Mouse (Mus musculus) hindbrain, embryonic 16.5 days (tissue): ENCODE measurements around the gene Cd34. TPM values are rescaled to one million over a fixed set of nuclear protein-coding genes. Genes with fewer than 3 reads are reported as not detected.
A peak's percentile ranks its signal among the peaks of the same experiment; 100 is the strongest.

Experiments used
- ATAC-seq: fragments of 200-750 bp; cut with Nextera tagmentation; 2 replicates; pipeline ENCODE4 v1.8.0; 2017; ENCODE audit warnings: moderate TSS enrichment, moderate library complexity
- H3K27ac ChIP-seq: fragments of 300-500 bp; sonication (generic); 2 replicates; pipeline ENCODE4 v1.5.1; 2014; ENCODE audit warnings: low read depth, mild to moderate bottlenecking, control low read depth, low read length, moderate library complexity
- H3K27me3 ChIP-seq: fragments of 300-500 bp; sonication (generic); replicated peaks from 2 replicates; pipeline ENCODE4 v1.6.1; 2014; ENCODE audit warnings: low read length; ENCODE audit not compliant: control insufficient read depth, insufficient read depth
- H3K36me3 ChIP-seq: fragments of 300-500 bp; sonication (generic); 2 replicates; pipeline ENCODE4 v1.6.1; 2014; ENCODE audit warnings: mild to moderate bottlenecking, low read length, moderate library complexity, mixed read lengths; ENCODE audit not compliant: control insufficient read depth, insufficient read depth
- H3K4me1 ChIP-seq: fragments of 300-500 bp; sonication (generic); 2 replicates; pipeline ENCODE4 v1.6.1; 2014; ENCODE audit warnings: low read depth, low read length; ENCODE audit not compliant: control insufficient read depth, insufficient read depth
- H3K4me2 ChIP-seq: fragments of 300-500 bp; sonication (generic); 2 replicates; pipeline ENCODE4 v1.6.1; 2014; ENCODE audit warnings: mild to moderate bottlenecking, low read length, control low read depth, moderate library complexity
- H3K4me3 ChIP-seq: fragments of 300-500 bp; sonication (generic); 2 replicates; pipeline ENCODE4 v1.5.1; 2014; ENCODE audit warnings: mild to moderate bottlenecking, low read length, control low read depth, moderate library complexity
- H3K9ac ChIP-seq: fragments of 300-500 bp; sonication (generic); 2 replicates; pipeline ENCODE4 v1.6.1; 2014; ENCODE audit warnings: low read depth, mild to moderate bottlenecking, control low read depth, low read length, moderate library complexity
- H3K9me3 ChIP-seq: fragments of 300-500 bp; sonication (generic); 2 replicates; pipeline ENCODE4 v1.6.1; 2014; ENCODE audit warnings: mild to moderate bottlenecking, low read length, moderate library complexity; ENCODE audit not compliant: control insufficient read depth
- WGBS: fragments of 180-500 bp; shearing (Covaris S2); extraction: QIAGEN DNeasy Blood & Tissue Kit; methylation state at CpG from one replicate; pipeline ENCODE4 v1.1.7; 2014; 5-methylcytosine and 5-hydroxymethylcytosine counted together
- polyA plus RNA-seq: library from polyadenylated mRNA; unstranded; fragments of >200 nt; fragmentation: Nextera tagmentation; extraction: Ambion mirVana; gene quantifications from 2 replicates; pipeline ENCODE4 v1.2.1, GENCODE M21; 2015

The Cd34 gene
- 29.8 and 36.5 TPM in 2 replicates for polyA plus RNA-seq

DNA sequence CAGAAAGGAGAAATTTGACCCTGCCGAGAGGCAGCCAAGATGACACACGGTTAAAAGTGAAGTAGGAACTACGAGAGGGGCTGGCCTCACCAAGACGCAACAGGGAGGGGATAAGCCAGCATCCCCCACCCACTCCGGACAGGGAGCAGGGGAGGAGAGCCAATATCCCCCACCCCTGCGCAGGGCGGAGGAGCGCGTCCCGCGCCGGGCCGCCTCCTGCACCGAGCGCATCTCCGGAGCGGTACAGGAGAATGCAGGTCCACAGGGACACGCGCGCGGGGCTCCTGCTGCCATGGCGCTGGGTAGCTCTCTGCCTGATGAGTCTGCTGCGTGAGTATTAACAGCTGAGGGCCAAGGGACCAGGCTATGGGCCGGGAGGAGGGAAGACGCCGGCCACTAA lies at the start of gene Cd34:
Cd34 (plus strand) TSS at position 105 of the 400 bp plus-strand sequence.
- Histone ChIP-seq H3K9me3 (no peaks in the 10 kb centered on the region), H3K4me3 (peak within 1 kb of the TSS; percentile 53), H3K27me3 (peaks cover 12% of the 10 kb centered on the region; the same call in 1 of the 2 replicates), H3K27ac (no peak within 1 kb of the TSS), H3K4me1 (peaks cover 7% of the 10 kb centered on the region), H3K9ac (peak within 1 kb of the TSS; percentile 62), H3K36me3 (no peaks in the 10 kb centered on the region), H3K4me2 (peak within 1 kb of the TSS; percentile 97)
- WGBS: 1% methylated on average over 26 of the region's 26 CpGs
- peak; percentile 77 for ATAC-seq

DNA sequence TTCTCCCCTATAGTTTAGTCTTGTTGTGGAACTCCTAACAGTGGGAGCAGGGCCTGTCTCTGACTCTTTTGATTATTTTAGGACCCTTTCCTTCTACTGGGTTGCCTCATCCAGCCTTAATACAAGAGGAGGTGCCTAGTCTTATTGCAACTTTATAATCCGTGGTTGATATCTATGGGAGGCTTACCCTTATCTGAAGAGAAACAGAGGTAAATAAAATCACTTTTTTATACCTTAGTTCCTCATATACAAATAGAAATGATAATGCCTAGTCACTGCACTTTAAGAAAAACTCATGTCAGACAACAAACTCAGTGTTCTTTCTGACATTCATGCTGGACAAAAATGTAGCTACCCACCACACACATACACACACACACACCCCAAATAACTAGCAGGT lies 44.1 kb upstream of the Cd34 start:
- H3K4me1 ChIP-seq: no peaks in the 10 kb centered on the region
- 74% methylated on average over 1 of the region's 1 CpGs for WGBS
- no peak for ATAC-seq

DNA sequence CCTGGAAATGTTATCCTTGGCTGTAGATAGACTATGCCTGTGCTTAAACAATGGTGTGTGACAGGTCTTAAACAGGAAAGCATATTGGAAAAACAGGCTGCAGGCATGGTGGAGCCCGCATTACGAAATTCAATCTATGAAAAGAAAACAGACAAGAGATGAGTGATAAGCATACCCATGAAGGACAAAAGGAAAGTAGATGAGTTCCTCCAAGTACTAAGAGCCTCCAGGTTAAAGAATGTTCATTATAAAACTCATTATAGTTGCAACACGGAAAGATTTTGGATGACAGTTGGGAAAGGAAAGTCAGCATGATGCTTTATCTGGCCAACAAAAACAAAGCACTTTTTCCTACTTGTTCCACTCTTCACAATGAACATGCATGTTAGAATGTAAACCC lies 43.3 kb upstream of the Cd34 start:
- no peaks in the 10 kb centered on the region for H3K4me1 ChIP-seq
- H3K9me3 ChIP-seq: no peaks in the 10 kb centered on the region
- no peak overlapping the region for H3K4me2 ChIP-seq
- no peak overlapping the region for H3K9ac ChIP-seq
- WGBS: 73% methylated on average over 3 of the region's 3 CpGs
- no peak overlapping the region for H3K4me3 ChIP-seq
- ATAC-seq: no peak
- no peaks in the 10 kb centered on the region for H3K36me3 ChIP-seq
- no peak overlapping the region for H3K27ac ChIP-seq
- H3K27me3 ChIP-seq: no peaks in the 10 kb centered on the region

More for the DNA sequence above, 44.1 kb upstream of the Cd34 start:
- Histone ChIP-seq H3K9ac (no peak overlapping the region), H3K27ac (no peak overlapping the region), H3K9me3 (no peaks in the 10 kb centered on the region), H3K27me3 (no peaks in the 10 kb centered on the region), H3K4me3 (no peak overlapping the region), H3K36me3 (no peaks in the 10 kb centered on the region), H3K4me2 (no peak overlapping the region)

DNA sequence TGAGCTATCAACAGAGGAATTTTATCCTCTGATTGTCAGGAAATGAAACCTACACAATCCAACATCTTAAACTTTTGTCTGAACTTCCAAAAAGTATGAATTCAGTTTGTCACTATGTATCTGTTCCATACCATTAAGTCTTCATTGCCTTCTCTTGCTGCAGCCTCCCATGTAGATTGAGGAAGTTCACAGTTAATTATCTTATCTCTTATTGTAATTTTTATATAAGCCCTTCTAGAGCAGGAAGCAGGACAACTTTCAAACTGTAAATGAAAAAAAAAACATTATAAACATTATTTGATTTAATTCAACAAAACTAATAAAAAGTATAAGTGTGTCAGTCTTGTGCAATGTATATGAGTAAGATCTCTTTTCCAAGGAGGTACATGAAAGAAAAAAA lies 37.5 kb upstream of the Cd34 start:
- Histone ChIP-seq H3K9me3 (no peaks in the 10 kb centered on the region), H3K27ac (no peak overlapping the region), H3K4me2 (no peak overlapping the region), H3K4me1 (no peaks in the 10 kb centered on the region), H3K4me3 (no peak overlapping the region), H3K9ac (no peak overlapping the region), H3K27me3 (no peaks in the 10 kb centered on the region), H3K36me3 (no peaks in the 10 kb centered on the region)
- no peak for ATAC-seq

DNA sequence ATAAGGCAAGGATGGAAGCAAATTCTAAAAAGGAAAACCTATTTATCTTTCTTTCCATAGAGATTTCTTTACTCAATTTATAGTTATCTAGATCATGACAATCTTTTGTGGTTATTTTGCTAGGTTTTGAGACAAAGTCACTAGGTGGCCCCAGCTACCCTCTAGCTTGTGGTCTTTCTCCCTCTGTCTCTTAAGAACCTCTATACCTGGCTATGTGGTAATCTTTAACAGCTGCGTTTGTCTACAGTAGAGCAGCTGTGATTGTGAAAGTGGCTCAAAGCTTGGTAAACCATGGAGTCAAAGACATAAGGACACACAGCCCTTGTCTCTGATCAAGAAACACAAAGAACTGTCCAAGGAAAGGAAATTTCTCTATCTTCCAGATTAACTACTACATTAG lies 36.8 kb upstream of the Cd34 start:
- Histone ChIP-seq H3K4me3 (no peak overlapping the region), H3K36me3 (no peaks in the 10 kb centered on the region), H3K4me2 (no peak overlapping the region), H3K9ac (no peak overlapping the region), H3K4me1 (no peaks in the 10 kb centered on the region), H3K9me3 (no peaks in the 10 kb centered on the region), H3K27ac (no peak overlapping the region), H3K27me3 (no peaks in the 10 kb centered on the region)
- ATAC-seq: no peak
- WGBS: 71% methylated on average over 1 of the region's 1 CpGs

DNA sequence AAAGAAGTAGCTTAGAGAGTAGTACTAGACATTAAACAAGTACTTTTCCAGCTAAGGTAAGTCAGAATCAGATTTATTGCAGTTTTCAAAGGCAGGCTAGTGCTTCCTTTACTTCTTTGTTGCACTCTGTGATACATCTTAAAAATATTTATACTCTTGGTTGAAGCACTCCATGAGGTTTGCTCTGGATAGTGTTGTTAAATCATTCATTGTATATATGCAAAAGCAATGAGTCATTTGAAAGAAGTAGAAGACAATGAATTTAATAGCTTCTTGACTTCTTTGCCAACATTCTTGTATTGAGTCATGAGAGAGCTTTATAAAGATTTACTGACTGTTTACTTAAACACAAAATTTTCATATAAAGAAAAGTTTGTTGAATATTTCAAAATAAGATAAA lies 29.7 kb upstream of the Cd34 start:
- Histone ChIP-seq H3K4me3 (no peak overlapping the region), H3K9me3 (no peaks in the 10 kb centered on the region), H3K4me2 (no peak overlapping the region), H3K27ac (no peak overlapping the region), H3K4me1 (no peaks in the 10 kb centered on the region), H3K9ac (no peak overlapping the region), H3K36me3 (no peaks in the 10 kb centered on the region), H3K27me3 (no peaks in the 10 kb centered on the region)
- ATAC-seq: no peak

DNA sequence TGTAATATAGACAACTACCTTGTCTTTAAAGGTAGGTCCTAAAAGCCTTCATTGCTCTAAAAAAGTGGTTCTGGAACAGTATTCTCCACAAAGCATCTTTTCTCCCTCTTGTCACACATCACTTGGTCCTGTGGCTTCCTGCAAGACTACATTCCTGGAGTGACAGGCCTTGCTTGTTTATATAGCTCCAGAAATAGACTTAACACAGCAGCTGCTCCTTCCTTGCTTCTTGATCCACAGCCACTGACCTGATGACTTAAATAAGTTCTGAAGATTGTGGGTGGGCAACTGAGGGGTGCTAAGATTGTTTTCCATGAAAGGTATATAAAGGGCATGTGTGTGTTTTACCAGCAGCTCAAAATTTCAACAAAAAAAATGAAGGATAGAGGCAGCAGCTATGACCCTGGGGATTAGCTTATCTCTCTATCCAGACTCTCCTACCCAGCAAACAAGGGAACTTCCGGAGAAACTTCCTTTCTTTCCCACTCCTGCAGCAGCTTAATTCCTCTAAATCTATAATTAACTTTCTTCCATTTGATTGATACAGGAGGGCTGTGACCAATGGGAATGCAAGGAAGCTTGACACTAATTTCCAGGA lies 12.8 kb upstream of the Cd34 start:
- no peak for ATAC-seq
- H3K36me3 ChIP-seq: no peaks in the 10 kb centered on the region
- no peak overlapping the region for H3K4me2 ChIP-seq
- H3K9ac ChIP-seq: no peak overlapping the region
- H3K27me3 ChIP-seq: no peaks in the 10 kb centered on the region
- no peak overlapping the region for H3K4me3 ChIP-seq
- H3K9me3 ChIP-seq: no peaks in the 10 kb centered on the region
- H3K27ac ChIP-seq: no peak overlapping the region
- no peaks in the 10 kb centered on the region for H3K4me1 ChIP-seq
- 75% methylated on average over 1 of the region's 1 CpGs for WGBS

DNA sequence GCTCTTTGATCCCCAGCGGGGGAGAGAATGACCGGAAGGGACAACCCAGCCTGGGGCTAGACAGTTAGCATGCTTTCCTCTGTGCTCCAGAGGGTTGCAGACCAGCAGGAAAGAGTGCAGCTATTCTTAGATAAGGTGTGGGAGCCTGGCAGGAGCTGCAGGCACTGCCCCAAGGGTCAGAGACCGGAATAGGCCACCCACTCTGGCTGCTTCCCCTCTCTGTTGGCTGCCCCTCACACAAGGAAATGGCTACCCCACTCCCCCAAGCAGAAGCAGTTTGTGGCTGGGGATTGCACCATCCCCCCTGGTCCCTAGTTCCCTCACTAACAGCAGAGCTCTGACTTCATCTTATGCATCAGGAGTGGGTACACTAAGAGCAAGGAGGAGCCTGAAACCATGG lies 10.7 kb upstream of the Cd34 start:
- no peaks in the 10 kb centered on the region for H3K9me3 ChIP-seq
- no peak for ATAC-seq
- H3K27ac ChIP-seq: no peak overlapping the region
- no peaks in the 10 kb centered on the region for H3K4me1 ChIP-seq
- H3K4me2 ChIP-seq: no peak overlapping the region
- no peaks in the 10 kb centered on the region for H3K27me3 ChIP-seq
- H3K36me3 ChIP-seq: no peaks in the 10 kb centered on the region
- H3K4me3 ChIP-seq: no peak overlapping the region
- 64% methylated on average over 3 of the region's 3 CpGs for WGBS
- H3K9ac ChIP-seq: no peak overlapping the region

DNA sequence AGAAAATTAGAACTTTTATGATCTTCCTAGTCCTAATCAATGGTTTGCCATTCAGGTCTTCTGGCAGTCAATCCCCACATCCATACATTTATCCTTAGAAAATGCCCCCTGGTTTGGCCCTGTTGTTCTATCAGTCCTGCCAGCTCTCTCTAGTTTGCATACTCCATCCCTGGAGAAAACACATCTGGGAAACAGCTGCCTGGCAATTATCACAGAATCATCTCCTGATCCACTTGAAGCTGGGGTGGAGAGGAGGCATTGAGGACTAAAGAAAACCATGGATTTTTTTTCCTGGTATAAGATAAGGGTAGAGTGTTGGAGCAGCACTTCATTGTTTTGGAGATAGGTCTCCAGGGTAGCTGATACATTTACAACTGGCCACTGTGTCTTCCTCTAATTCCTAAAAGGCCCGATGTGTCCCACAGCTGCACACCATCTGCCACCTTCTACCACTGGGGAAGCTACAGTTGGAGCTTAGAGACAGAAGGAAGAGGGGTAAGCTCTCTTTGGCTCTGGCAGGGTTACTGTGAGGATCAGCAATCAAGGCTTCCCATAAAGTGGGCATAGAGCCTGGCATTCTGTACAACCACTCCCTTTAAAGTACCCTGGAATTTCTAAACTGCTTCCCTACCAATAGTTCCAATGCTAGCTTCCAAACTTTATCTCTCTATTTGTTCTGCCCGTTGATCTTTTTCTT lies 9.2 kb upstream of the Cd34 start:
- Histone ChIP-seq H3K4me2 (no peak overlapping the region), H3K36me3 (no peaks in the 10 kb centered on the region), H3K9ac (no peak overlapping the region), H3K4me3 (no peak overlapping the region), H3K27me3 (no peaks in the 10 kb centered on the region), H3K4me1 (no peaks in the 10 kb centered on the region), H3K27ac (no peak overlapping the region), H3K9me3 (no peaks in the 10 kb centered on the region)
- WGBS: 76% methylated on average over 2 of the region's 2 CpGs
- no peak for ATAC-seq
